Mouse (Mus musculus): ENCODE measurements around the gene Gm11027. TPM values are rescaled to one million over a fixed set of nuclear protein-coding genes. Genes with fewer than 3 reads are reported as not detected.

The Gm11027 gene
- total and polyA plus RNA-seq, 3 experiments, result not detected

DNA sequence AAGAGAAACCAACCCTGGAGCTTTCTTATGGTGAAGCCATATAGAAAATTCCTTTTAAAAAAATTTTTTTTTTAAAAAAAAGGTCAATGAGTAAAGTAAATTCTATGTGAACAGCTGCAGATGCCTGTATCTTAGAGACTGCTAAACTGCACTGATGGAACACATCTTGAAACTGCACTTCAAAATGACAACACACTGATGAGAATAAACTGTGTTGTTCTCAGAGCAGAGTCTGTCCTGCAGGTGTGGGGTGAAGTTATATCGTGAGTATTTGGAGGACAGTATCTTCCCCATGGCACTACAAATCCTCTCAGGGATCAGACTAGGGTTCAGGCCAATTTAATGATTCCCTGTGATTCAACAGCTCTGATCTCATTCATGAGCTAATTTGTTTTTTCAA is 43.1 kb upstream of the Gm11027 start:
- H3K36me3 ChIP-seq (replicated peaks in 1 of 2; ENCODE audit: control insufficient read depth in 1 of 2, insufficient read depth in 1 of 2, low read length in 1 of 2), result peaks cover 0 to 29% of the 10 kb centered on the region in 2 experiments
- dilution Hi-C loops (cut with MboI; ENCODE audit: extremely low pct_ligation_motif_present, extremely low pct_unique_long_range_greater_than_20kb, low sequenced_read_pairs), result no loop called here
- in situ Hi-C loops (cut with MboI; ENCODE audit: low pct_ligation_motif_present, low pct_unique_long_range_greater_than_20kb, low sequenced_read_pairs), result no loop called here

GRCm38 (mm10) chr12:116235356-116235755 is 39.8 kb upstream of the Gm11027 start:
- no peak for TF ChIP-seq MAZ (IDR thresholded peaks at IDR 0.05; ENCODE audit: low read depth, low read length)
- TF ChIP-seq ZNF384 (IDR thresholded peaks at IDR 0.05; ENCODE audit: low read depth, low read length), result no peak
- TF ChIP-seq USF2 (conservative IDR thresholded peaks at IDR 0.05; ENCODE audit: low read depth, low read length), result no peak
- peak in 1 of 2 experiments; percentile 59; a peak in 2 of 4 replicates for TF ChIP-seq CTCF (conservative IDR thresholded peaks at IDR 0.05 in 1 of 2, IDR thresholded peaks at IDR 0.05 in 1 of 2; ENCODE audit: low read depth in 2 of 2, low read length in 2 of 2)
- TF ChIP-seq RAD21 (IDR thresholded peaks at IDR 0.05; ENCODE audit: low read depth, low read length), result peak; percentile 70
- no peak for TF ChIP-seq NELFE (IDR thresholded peaks at IDR 0.05; ENCODE audit: low read depth, low read length)
- no peak for TF ChIP-seq TBP (conservative IDR thresholded peaks at IDR 0.05; ENCODE audit: low read depth, low read length)
- peak; percentile 55 for TF ChIP-seq SMC3 (IDR thresholded peaks at IDR 0.05; ENCODE audit: low read depth, low read length)
- TF ChIP-seq JUN (IDR thresholded peaks at IDR 0.05; ENCODE audit: insufficient read depth, low read depth, low read length), result no peak
- TF ChIP-seq NRF1 (IDR thresholded peaks at IDR 0.05; ENCODE audit: low read depth, low read length), result no peak
- Histone ChIP-seq H3K4me2 (ENCODE audit: insufficient read depth, low read depth, poor library complexity, severe bottlenecking) (no peak overlapping the region), H3K4me3 (replicated peaks in 1 of 3; ENCODE audit: low read depth in 2 of 3, low read length in 2 of 3, poor library complexity in 1 of 3) (no peak overlapping the region), H3K4me1 (ENCODE audit: control insufficient read depth in 1 of 2, insufficient read depth in 2 of 2) (peaks cover 0 to 3% of the 10 kb centered on the region in 2 experiments; a peak in 1 of 4 replicates), H3K9ac (ENCODE audit: insufficient read depth, low read depth) (no peak overlapping the region), H3K27me3 (replicated peaks) (no peaks in the 10 kb centered on the region), H3K9me3 (replicated peaks; ENCODE audit: low read length) (no peaks in the 10 kb centered on the region), H3K79me2 (replicated peaks; ENCODE audit: control insufficient read depth, extremely low read depth, insufficient read depth, poor library complexity, severe bottlenecking) (no peaks in the 10 kb centered on the region), H3K36me3 (replicated peaks in 1 of 2; ENCODE audit: control insufficient read depth in 1 of 2, insufficient read depth in 1 of 2, low read length in 1 of 2) (peaks cover 0 to 14% of the 10 kb centered on the region in 2 experiments), H3K27ac (ENCODE audit: insufficient read depth, low read depth) (no peak overlapping the region)
- dilution Hi-C loops (cut with MboI; ENCODE audit: extremely low pct_ligation_motif_present, extremely low pct_unique_long_range_greater_than_20kb, low sequenced_read_pairs) (no loop called here), in situ Hi-C loops (cut with MboI; ENCODE audit: low pct_ligation_motif_present, low pct_unique_long_range_greater_than_20kb, low sequenced_read_pairs) (no loop called here)
- DNase-seq (ENCODE audit: extremely low read depth), result peak; percentile 13

More for the DNA sequence above, 43.1 kb upstream of the Gm11027 start:
- H3K4me1 ChIP-seq (ENCODE audit: control insufficient read depth in 1 of 2, insufficient read depth in 2 of 2), result peaks cover 0 to 3% of the 10 kb centered on the region in 2 experiments; a peak in 1 of 4 replicates
- H3K9ac ChIP-seq (ENCODE audit: insufficient read depth, low read depth), result no peak overlapping the region
- no peak overlapping the region for H3K27ac ChIP-seq (ENCODE audit: insufficient read depth, low read depth)
- no peaks in the 10 kb centered on the region for H3K9me3 ChIP-seq (replicated peaks; ENCODE audit: low read length)
- no peaks in the 10 kb centered on the region for H3K79me2 ChIP-seq (replicated peaks; ENCODE audit: control insufficient read depth, extremely low read depth, insufficient read depth, poor library complexity, severe bottlenecking)
- no peaks in the 10 kb centered on the region for H3K27me3 ChIP-seq (replicated peaks)
- DNase-seq (ENCODE audit: extremely low read depth), result no peak
- TF ChIP-seq SMC3 (IDR thresholded peaks at IDR 0.05; ENCODE audit: low read depth, low read length) (no peak), JUND (conservative IDR thresholded peaks at IDR 0.05; ENCODE audit: low read depth, low read length) (no peak), ZNF384 (IDR thresholded peaks at IDR 0.05; ENCODE audit: low read depth, low read length) (no peak), TBP (conservative IDR thresholded peaks at IDR 0.05; ENCODE audit: low read depth, low read length) (no peak), NELFE (IDR thresholded peaks at IDR 0.05; ENCODE audit: low read depth, low read length) (no peak), EP300 (IDR thresholded peaks at IDR 0.05; ENCODE audit: low read length) (no peak), SIN3A (IDR thresholded peaks at IDR 0.05; ENCODE audit: low read length) (no peak), CTCF (conservative IDR thresholded peaks at IDR 0.05 in 1 of 2, IDR thresholded peaks at IDR 0.05 in 1 of 2; ENCODE audit: low read depth in 2 of 2, low read length in 2 of 2) (no peak), BHLHE40 (IDR thresholded peaks at IDR 0.05; ENCODE audit: low read depth, low read length) (no peak), JUN (IDR thresholded peaks at IDR 0.05; ENCODE audit: insufficient read depth, low read depth, low read length) (no peak)
- no peak overlapping the region for H3K4me3 ChIP-seq (replicated peaks in 1 of 3; ENCODE audit: low read depth in 2 of 3, low read length in 2 of 3, poor library complexity in 1 of 3)
- no peak overlapping the region for H3K4me2 ChIP-seq (ENCODE audit: insufficient read depth, low read depth, poor library complexity, severe bottlenecking)
